Mouse (Mus musculus): Measurements from ENCODE around the gene Pmpca. TPM values are rescaled to one million over a fixed set of nuclear protein-coding genes. Genes with fewer than 3 reads are reported as not detected.

Gene Pmpca
- polyA plus RNA-seq (2014; fragmentation: Illumina TruSeq; extraction: RNeasy Lipid Tissue Mini Kit (QIAGEN cat#74804); ENCODE audit: insufficient read depth, low read depth, low replicate concordance), result 22.6 TPM

GRCm38 (mm10) chr2:26389154-26389690 lies at the start of gene Pmpca, which contains the start of gene Entr1:
TSS of gene Pmpca (plus strand) at chr2:26389339.
TSS of gene Entr1 (minus strand) at chr2:26389316.

GRCm38 (mm10) chr2:26351358-26352290 lies 37.5 kb upstream of the Pmpca start, which contains the start of gene Dnlz:
TSS of gene Dnlz (minus strand) at chr2:26352110.

DNA sequence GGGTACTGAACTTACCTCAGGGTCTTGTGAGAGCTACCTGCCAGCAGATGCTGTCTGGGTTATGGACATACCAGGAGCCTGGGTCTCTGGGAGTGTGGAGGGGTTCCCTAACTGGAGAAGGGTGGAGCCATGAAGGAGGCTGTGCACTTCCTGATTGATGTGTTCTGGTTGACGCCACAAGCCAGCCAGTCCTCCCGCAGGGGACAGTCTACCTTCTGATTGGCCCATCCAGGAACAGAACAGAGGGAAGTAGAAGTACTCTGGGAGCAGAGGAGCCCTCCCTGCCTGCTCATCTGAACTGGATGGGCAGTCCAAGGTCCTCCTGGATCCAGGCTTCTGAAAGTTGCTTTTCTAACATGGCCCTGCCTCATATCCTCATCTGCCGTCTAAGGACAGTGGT lies 28.4 kb upstream of the Pmpca start, which contains the start of gene Card9:
Gene Card9 (minus strand): TSS at position 147 of the 400 bp plus-strand sequence.

DNA sequence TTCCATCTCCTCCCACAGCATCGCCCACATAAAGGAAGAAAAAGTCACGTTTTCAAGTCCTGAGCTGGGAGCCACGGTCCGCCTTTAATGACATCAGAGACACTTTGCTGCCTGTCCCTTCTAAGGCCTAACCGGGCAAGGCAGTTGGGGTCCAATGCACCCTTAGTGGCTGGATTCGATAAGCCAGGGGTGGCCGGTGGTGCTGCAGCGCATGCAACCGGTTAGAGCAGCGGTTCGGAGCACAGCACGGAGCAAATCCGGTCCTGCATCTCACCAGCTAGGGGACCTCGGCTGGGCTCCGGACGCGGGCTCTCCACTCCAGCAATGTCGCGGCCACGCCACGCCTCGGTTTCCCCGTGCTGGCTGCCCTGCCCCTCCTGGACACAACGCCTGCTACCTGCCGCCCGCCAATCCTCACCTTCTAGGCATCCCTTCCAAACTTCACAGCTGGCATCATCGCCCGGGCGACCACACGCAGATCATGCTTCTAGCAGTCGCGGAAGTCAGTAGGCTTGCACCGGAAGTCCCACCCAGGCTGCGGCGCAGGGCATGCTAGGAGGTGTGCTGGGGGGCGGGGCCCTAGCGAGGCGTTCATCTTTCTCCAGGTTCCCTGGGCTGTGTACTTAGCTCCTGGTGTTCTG lies 8.9 kb upstream of the Pmpca start, which contains the start of gene Snapc4:
Gene Snapc4 (minus strand): TSS at position 523 of the 641 bp plus-strand sequence.

DNA sequence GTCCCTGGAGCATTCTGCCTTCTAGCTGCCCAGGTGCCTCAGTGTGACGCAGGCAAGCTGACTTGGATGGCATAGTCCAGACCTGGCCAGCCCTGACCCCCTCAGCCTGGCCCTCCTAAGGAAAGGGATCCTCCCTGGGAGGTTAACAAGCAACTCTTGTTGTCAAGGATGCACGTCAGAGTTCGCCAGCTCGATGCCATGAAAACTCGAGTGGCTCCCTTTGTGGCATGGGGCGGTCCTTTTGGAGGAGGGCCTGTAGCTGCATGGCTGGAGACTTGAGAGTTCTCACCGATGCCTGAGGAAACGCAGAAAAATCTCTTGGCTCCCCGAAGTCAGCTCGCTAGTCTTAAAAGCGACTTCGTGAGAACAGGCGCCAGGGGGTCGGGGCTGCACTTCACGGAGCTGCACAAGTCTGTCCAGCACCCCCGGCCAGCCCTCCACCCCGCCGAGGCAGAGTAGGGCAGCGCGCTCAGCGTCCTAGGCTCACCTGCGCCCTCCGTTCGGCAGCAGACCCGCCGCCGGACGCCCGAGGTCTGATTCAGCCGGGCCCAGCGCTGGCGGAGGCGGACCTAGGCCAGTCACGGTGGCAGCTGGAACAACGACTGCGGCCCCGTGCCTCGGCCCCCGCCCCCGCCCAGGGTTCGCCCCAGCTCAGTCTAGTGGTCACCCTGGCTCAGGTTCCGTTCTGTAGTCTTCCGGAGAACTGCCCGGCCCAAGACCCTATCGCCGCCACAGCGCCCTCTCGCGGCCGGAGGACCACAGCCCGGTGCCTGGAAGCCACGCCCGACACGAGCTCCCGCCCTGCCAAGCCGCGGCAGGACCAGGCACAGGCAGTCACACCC lies 19.6 kb downstream of the Pmpca start, which contains the start of gene Inpp5e:
Gene Inpp5e (minus strand): TSS at position 689 of the 842 bp plus-strand sequence.

GRCm38 (mm10) chr2:26444946-26445665 lies 56.0 kb downstream of the Pmpca start, which contains the start of gene Sec16a:
TSS of gene Sec16a (minus strand) at chr2:26445216.

Other genes with a start within 250 kb of the Pmpca start
- gene Lhx3, start 181.1 kb upstream of the Pmpca start, polyA plus RNA-seq (2014; fragmentation: Illumina TruSeq; extraction: RNeasy Lipid Tissue Mini Kit (QIAGEN cat#74804); ENCODE audit: insufficient read depth, low read depth, low replicate concordance), result not detected
- gene Qsox2, start 151.8 kb upstream of the Pmpca start, polyA plus RNA-seq (2014; fragmentation: Illumina TruSeq; extraction: RNeasy Lipid Tissue Mini Kit (QIAGEN cat#74804); ENCODE audit: insufficient read depth, low read depth, low replicate concordance), result 12.8 TPM
- gene Ccdc187, start 94.8 kb upstream of the Pmpca start, polyA plus RNA-seq (2014; fragmentation: Illumina TruSeq; extraction: RNeasy Lipid Tissue Mini Kit (QIAGEN cat#74804); ENCODE audit: insufficient read depth, low read depth, low replicate concordance), result 2.1 TPM
- 14.2 TPM for gene Gpsm1, start 73.8 kb upstream of the Pmpca start, polyA plus RNA-seq (2014; fragmentation: Illumina TruSeq; extraction: RNeasy Lipid Tissue Mini Kit (QIAGEN cat#74804); ENCODE audit: insufficient read depth, low read depth, low replicate concordance)
- gene Dnlz, start 37.2 kb upstream of the Pmpca start, polyA plus RNA-seq (2014; fragmentation: Illumina TruSeq; extraction: RNeasy Lipid Tissue Mini Kit (QIAGEN cat#74804); ENCODE audit: insufficient read depth, low read depth, low replicate concordance), result 10.7 TPM
- gene Card9, start 28.4 kb upstream of the Pmpca start, polyA plus RNA-seq (2014; fragmentation: Illumina TruSeq; extraction: RNeasy Lipid Tissue Mini Kit (QIAGEN cat#74804); ENCODE audit: insufficient read depth, low read depth, low replicate concordance), result 13.2 TPM
- gene Snapc4, start 8.7 kb upstream of the Pmpca start, polyA plus RNA-seq (2014; fragmentation: Illumina TruSeq; extraction: RNeasy Lipid Tissue Mini Kit (QIAGEN cat#74804); ENCODE audit: insufficient read depth, low read depth, low replicate concordance), result 7.8 TPM
- gene Entr1, start within 50 bp of the Pmpca start, polyA plus RNA-seq (2014; fragmentation: Illumina TruSeq; extraction: RNeasy Lipid Tissue Mini Kit (QIAGEN cat#74804); ENCODE audit: insufficient read depth, low read depth, low replicate concordance), result 49.5 TPM
- 7.1 TPM for gene Inpp5e, start 19.9 kb downstream of the Pmpca start, polyA plus RNA-seq (2014; fragmentation: Illumina TruSeq; extraction: RNeasy Lipid Tissue Mini Kit (QIAGEN cat#74804); ENCODE audit: insufficient read depth, low read depth, low replicate concordance)
- gene Sec16a, start 55.9 kb downstream of the Pmpca start, polyA plus RNA-seq (2014; fragmentation: Illumina TruSeq; extraction: RNeasy Lipid Tissue Mini Kit (QIAGEN cat#74804); ENCODE audit: insufficient read depth, low read depth, low replicate concordance), result 13.3 TPM
- gene Notch1, start 127.3 kb downstream of the Pmpca start, polyA plus RNA-seq (2014; fragmentation: Illumina TruSeq; extraction: RNeasy Lipid Tissue Mini Kit (QIAGEN cat#74804); ENCODE audit: insufficient read depth, low read depth, low replicate concordance), result 14.9 TPM
- gene Egfl7, start 190.7 kb downstream of the Pmpca start, polyA plus RNA-seq (2014; fragmentation: Illumina TruSeq; extraction: RNeasy Lipid Tissue Mini Kit (QIAGEN cat#74804); ENCODE audit: insufficient read depth, low read depth, low replicate concordance), result 820 TPM
- gene Gm20532, start 197.3 kb downstream of the Pmpca start, polyA plus RNA-seq (2014; fragmentation: Illumina TruSeq; extraction: RNeasy Lipid Tissue Mini Kit (QIAGEN cat#74804); ENCODE audit: insufficient read depth, low read depth, low replicate concordance), result not detected
- gene Agpat2, start 215.1 kb downstream of the Pmpca start, polyA plus RNA-seq (2014; fragmentation: Illumina TruSeq; extraction: RNeasy Lipid Tissue Mini Kit (QIAGEN cat#74804); ENCODE audit: insufficient read depth, low read depth, low replicate concordance), result 51.3 TPM
- 6.8 TPM for gene Fam69b, start 239.1 kb downstream of the Pmpca start, polyA plus RNA-seq (2014; fragmentation: Illumina TruSeq; extraction: RNeasy Lipid Tissue Mini Kit (QIAGEN cat#74804); ENCODE audit: insufficient read depth, low read depth, low replicate concordance)

All from lung, adult 10 weeks (tissue).